Mouse (Mus musculus) right cerebral cortex, postnatal 36 days (tissue): ENCODE measurements at regions not wholly inside any gene's neighbourhood (a gene's known extent, or its start where the extent isn't known, plus 50 kb on each side); places are given as distances from the start of the nearest gene placed in this dataset.
A peak's percentile ranks its signal among the peaks of the same experiment; 100 is the strongest.

ENCODE experiments used
- DNase-seq, 2 experiments: peaks; one replicate each; pipeline ENCODE4 v3.0.0; 2022; ENCODE audit warnings: low spot score in 2 of 2, mixed read lengths in 1 of 2

- peak; percentile 75 to 86 for DNase-seq
Observed at GRCm38 (mm10) chr7:36934792-36935555, 237.1 kb downstream of the Tshz3 start.

GRCm38 (mm10) chr7:36940611-36941010 lies 242.7 kb downstream of the Tshz3 start:
- DNase-seq, result no peak

GRCm38 (mm10) chr7:36945024-36945815 lies 247.3 kb downstream of the Tshz3 start:
- no peak for DNase-seq

GRCm38 (mm10) chr7:36949511-36949910 lies 251.6 kb downstream of the Tshz3 start:
- no peak for DNase-seq

- no peak for DNase-seq
Observed at GRCm38 (mm10) chr7:36955376-36955775, 257.5 kb downstream of the Tshz3 start.

GRCm38 (mm10) chr7:36958255-36958654 lies 260.3 kb downstream of the Tshz3 start:
- DNase-seq, result no peak

GRCm38 (mm10) chr7:36971772-36972171 lies 273.9 kb downstream of the Tshz3 start:
- DNase-seq, result no peak

GRCm38 (mm10) chr7:36973654-36974320 lies 275.9 kb downstream of the Tshz3 start:
- DNase-seq, result no peak

GRCm38 (mm10) chr7:36974573-36974972 lies 276.7 kb downstream of the Tshz3 start:
- DNase-seq, result peak in 1 of 2 experiments; percentile 8

- no peak for DNase-seq
Observed at GRCm38 (mm10) chr7:36975475-36975874, 277.6 kb downstream of the Tshz3 start.

GRCm38 (mm10) chr7:36977819-36978218 lies 279.9 kb downstream of the Tshz3 start:
- no peak for DNase-seq

GRCm38 (mm10) chr7:36989380-36989779 lies 291.5 kb downstream of the Tshz3 start:
- DNase-seq, result no peak

- no peak for DNase-seq
Observed at GRCm38 (mm10) chr7:37004601-37005000, 306.7 kb downstream of the Tshz3 start.

- no peak for DNase-seq
Observed at GRCm38 (mm10) chr7:37005701-37006100, 307.8 kb downstream of the Tshz3 start.

- no peak for DNase-seq
Observed at GRCm38 (mm10) chr7:37006921-37007320, 309.0 kb downstream of the Tshz3 start.

- no peak for DNase-seq
Observed at GRCm38 (mm10) chr7:37011180-37011754, 313.3 kb downstream of the Tshz3 start.

GRCm38 (mm10) chr7:37020078-37020477 lies 322.2 kb downstream of the Tshz3 start:
- no peak for DNase-seq

- DNase-seq, result peak; percentile 10 to 18
Observed at GRCm38 (mm10) chr7:37024501-37025025, 326.6 kb downstream of the Tshz3 start.

GRCm38 (mm10) chr7:37064582-37065458 lies 366.9 kb downstream of the Tshz3 start:
- DNase-seq, result no peak

- no peak for DNase-seq
Observed at GRCm38 (mm10) chr7:37077698-37078097, 379.8 kb downstream of the Tshz3 start.

GRCm38 (mm10) chr7:37078140-37078539 lies 380.2 kb downstream of the Tshz3 start:
- no peak for DNase-seq
